Mouse (Mus musculus) spleen, adult 2 months (tissue): Measurements from ENCODE around the gene Tkt. TPM values are rescaled to one million over a fixed set of nuclear protein-coding genes. Genes with fewer than 3 reads are reported as not detected.
A peak's percentile ranks its signal among the peaks of the same experiment; 100 is the strongest.

ENCODE experiments used
- DNase-seq, 2 experiments: peaks; one replicate each; pipeline versions ENCODE4 v3.0.0 to v3.0.0-alpha.2; 2012 to 2021; ENCODE audit warnings: low spot score in 2 of 2, low read depth in 1 of 2
- H3K27ac ChIP-seq: fragments of 200-500 bp; 2 replicates; pipeline ENCODE4 v1.5.1; 2012; ENCODE audit warnings: low read length, inconsistent platforms; ENCODE audit not compliant: insufficient read depth
- H3K27me3 ChIP-seq: fragments of 200-500 bp; 2 replicates; pipeline ENCODE4 v1.6.1; 2012; ENCODE audit warnings: mild to moderate bottlenecking, moderate library complexity, low read length, inconsistent platforms; ENCODE audit not compliant: control insufficient read depth, insufficient read depth
- H3K36me3 ChIP-seq: fragments of 200-500 bp; 2 replicates; pipeline ENCODE4 v1.6.1; 2012; ENCODE audit warnings: mild to moderate bottlenecking, low read length, inconsistent platforms; ENCODE audit not compliant: control insufficient read depth, insufficient read depth
- H3K4me1 ChIP-seq: fragments of 200-500 bp; 2 replicates; pipeline ENCODE4 v1.6.1; 2011; ENCODE audit warnings: inconsistent platforms; ENCODE audit not compliant: control insufficient read depth, insufficient read depth, insufficient read length
- H3K4me3 ChIP-seq: fragments of 200-500 bp; 2 replicates; pipeline ENCODE4 v1.5.1; 2011; ENCODE audit warnings: mild to moderate bottlenecking, inconsistent platforms; ENCODE audit not compliant: insufficient read depth, insufficient read length; ENCODE audit errors: extremely low read depth
- CTCF ChIP-seq: fragments of 200-500 bp; IDR thresholded peaks from 2 replicates; pipeline ENCODE4 v1.5.1; 2011; ENCODE audit warnings: mild to moderate bottlenecking, inconsistent platforms; ENCODE audit not compliant: insufficient read depth, insufficient read length, insufficient replicate concordance; ENCODE audit errors: extremely low read depth
- POLR2A ChIP-seq: fragments of 200-500 bp; IDR thresholded peaks from 2 replicates; pipeline ENCODE4 v1.6.1; 2011; ENCODE audit warnings: low read depth, low read length, inconsistent platforms
- WGBS: fragments of 180-500 bp; shearing (Covaris S2); methylation state at CpG from one replicate; pipeline ENCODE4 v1.1.7; 2018; 5-methylcytosine and 5-hydroxymethylcytosine counted together
- polyA plus RNA-seq: library from polyadenylated mRNA; depleted of rRNA; stranded (reverse); fragments of >200 nt; gene quantifications from 2 replicates; pipeline ENCODE4 v1.2.3, GENCODE M21; 2012; rRNA removed

Gene Tkt
- polyA plus RNA-seq, result 149 and 160 TPM in 2 replicates

- Histone ChIP-seq H3K4me3 (peak within 1 kb of the TSS; percentile 70), H3K27ac (peak within 1 kb of the TSS; percentile 85), H3K27me3 (no peaks in the 10 kb centered on the region), H3K36me3 (no peaks in the 10 kb centered on the region), H3K4me1 (peaks cover 17% of the 10 kb centered on the region; the same call in 1 of the 2 replicates)
- TF ChIP-seq POLR2A, result no peak
- TF ChIP-seq CTCF, result no peak
- WGBS, result 70% methylated on average over 8 of the region's 8 CpGs
- no peak for DNase-seq
Measured at GRCm38 (mm10) chr14:30548131-30548720, at the start of gene Tkt. Gene Tkt (plus strand): TSS chr14:30548359.

- no peak overlapping the region for H3K4me3 ChIP-seq
- no peaks in the 10 kb centered on the region for H3K4me1 ChIP-seq
- no peak overlapping the region for H3K27ac ChIP-seq
- H3K27me3 ChIP-seq, result no peaks in the 10 kb centered on the region
- peaks cover 30% of the 10 kb centered on the region for H3K36me3 ChIP-seq
- no peak for TF ChIP-seq CTCF
- TF ChIP-seq POLR2A, result no peak
- WGBS, result 89% methylated on average over 5 of the region's 5 CpGs
- no peak for DNase-seq
Measured at GRCm38 (mm10) chr14:30504990-30505389, 43.2 kb upstream of the Tkt start.

GRCm38 (mm10) chr14:30510214-30510763 is 37.9 kb upstream of the Tkt start:
- TF ChIP-seq POLR2A (no peak), CTCF (no peak)
- peaks cover 32% of the 10 kb centered on the region for H3K36me3 ChIP-seq
- H3K4me1 ChIP-seq, result no peaks in the 10 kb centered on the region
- no peak overlapping the region for H3K27ac ChIP-seq
- no peaks in the 10 kb centered on the region for H3K27me3 ChIP-seq
- no peak overlapping the region for H3K4me3 ChIP-seq
- 84% methylated on average over 6 of the region's 6 CpGs for WGBS
- DNase-seq, result no peak

- Histone ChIP-seq H3K27ac (no peak overlapping the region), H3K27me3 (no peaks in the 10 kb centered on the region), H3K4me3 (no peak overlapping the region), H3K4me1 (no peaks in the 10 kb centered on the region), H3K36me3 (peaks cover 21% of the 10 kb centered on the region)
- 81% methylated on average over 5 of the region's 5 CpGs for WGBS
- TF ChIP-seq POLR2A (no peak), CTCF (no peak)
- DNase-seq, result no peak
Measured at GRCm38 (mm10) chr14:30512896-30513295, 35.3 kb upstream of the Tkt start.

GRCm38 (mm10) chr14:30515931-30516723 is 32.0 kb upstream of the Tkt start:
- Histone ChIP-seq H3K27me3 (no peaks in the 10 kb centered on the region), H3K36me3 (peaks cover 37% of the 10 kb centered on the region), H3K4me3 (no peak overlapping the region), H3K4me1 (no peaks in the 10 kb centered on the region), H3K27ac (no peak overlapping the region)
- no peak for DNase-seq
- TF ChIP-seq CTCF (no peak), POLR2A (no peak)
- 87% methylated on average over 13 of the region's 13 CpGs for WGBS

- no peak overlapping the region for H3K4me3 ChIP-seq
- no peak for DNase-seq
- H3K27me3 ChIP-seq, result no peaks in the 10 kb centered on the region
- H3K27ac ChIP-seq, result no peak overlapping the region
- H3K4me1 ChIP-seq, result no peaks in the 10 kb centered on the region
- 93% methylated on average over 5 of the region's 5 CpGs for WGBS
- peaks cover 47% of the 10 kb centered on the region for H3K36me3 ChIP-seq
- no peak for TF ChIP-seq CTCF
- no peak for TF ChIP-seq POLR2A
Measured at GRCm38 (mm10) chr14:30519323-30519722, 28.8 kb upstream of the Tkt start.
